In genomic region chr6:134890436-134890835, GRCm38 (mm10) we compare ENCODE assay signal across 25 mouse cellular contexts.
"Had no signal": no experiment of that assay in that cellular context is flagged by ENCODE, and none has a peak within 500 bp of the region (broad histone marks: within the 10 kb centered on the region; RNA-seq: fewer than 3 reads in every experiment).

No protein-coding gene starts in this region.

- H3K4me2 ChIP-seq: heart, embryonic 11.5 days; heart, embryonic 13.5 days; heart, embryonic 15.5 days; hindbrain, embryonic 13.5 days; hindbrain, embryonic 15.5 days; kidney, embryonic 15.5 days; limb, embryonic 12.5 days; liver, embryonic 11.5 days; liver, embryonic 13.5 days had no signal

- H3K9me3 ChIP-seq: heart, embryonic 13.5 days; heart, embryonic 15.5 days; hindbrain, embryonic 13.5 days; hindbrain, embryonic 15.5 days; kidney, embryonic 15.5 days; limb, embryonic 10.5 days; limb, embryonic 12.5 days; liver, embryonic 13.5 days had no signal

- H3K27me3 ChIP-seq: heart, embryonic 13.5 days; hindbrain, embryonic 13.5 days; hindbrain, embryonic 15.5 days; limb, embryonic 12.5 days had no signal

- H3K4me3 ChIP-seq: heart, embryonic 13.5 days; heart, embryonic 15.5 days; hindbrain, embryonic 13.5 days; hindbrain, embryonic 15.5 days; kidney, embryonic 15.5 days; left cerebral cortex, adult 2 months; limb, embryonic 10.5 days; limb, embryonic 12.5 days; liver, embryonic 13.5 days had no signal

- ATAC-seq: hindbrain, postnatal 0 days; intestine, embryonic 16.5 days had no signal

- H3K36me3 ChIP-seq: heart, embryonic 13.5 days; heart, embryonic 15.5 days; hindbrain, embryonic 13.5 days; hindbrain, embryonic 15.5 days; limb, embryonic 10.5 days; limb, embryonic 12.5 days; liver, embryonic 13.5 days had no signal

- H3K9ac ChIP-seq: heart, embryonic 13.5 days; heart, embryonic 15.5 days; hindbrain, embryonic 13.5 days; hindbrain, embryonic 15.5 days; kidney, embryonic 15.5 days; limb, embryonic 12.5 days; liver, embryonic 13.5 days had no signal

- DNase-seq: gastrocnemius, postnatal 14 days; gastrocnemius, postnatal 36 days; heart, adult 18-20 months; heart, postnatal 14 days; heart, postnatal 36 days; kidney, adult 11 months; kidney, adult 2 months; kidney, adult 9 months; kidney, postnatal 14 days; kidney, postnatal 36 days; liver; liver, embryonic 13.5 days had no signal

- H3K27ac ChIP-seq: heart, embryonic 13.5 days; heart, embryonic 15.5 days; hindbrain, embryonic 13.5 days; hindbrain, postnatal 0 days; kidney, embryonic 15.5 days; kidney, postnatal 0 days; left cerebral cortex, adult 2 months; limb, embryonic 10.5 days; limb, embryonic 12.5 days; liver, embryonic 13.5 days had no signal
